Mouse (Mus musculus) hematopoietic stem cell, adult 5-6 weeks (primary cell): Measurements from ENCODE around the gene Gm20721. TPM values are rescaled to one million over a fixed set of nuclear protein-coding genes. Genes with fewer than 3 reads are reported as not detected.
A peak's percentile ranks its signal among the peaks of the same experiment; 100 is the strongest.

Source experiments
- ATAC-seq, 2 experiments: fragments of 125-278 bp in 1 of 2; replicated peaks in 1 of 2; 2 replicates each; pipeline ENCODE4 v1.8.0; 2016 to 2017; ENCODE audit warnings: inconsistent platforms in 2 of 2, mild to moderate bottlenecking in 2 of 2, moderate number of reproducible peaks in 2 of 2, low read depth in 1 of 2, moderate TSS enrichment in 1 of 2; ENCODE audit not compliant: low FRiP score in 2 of 2, poor library complexity in 2 of 2, severe bottlenecking in 2 of 2, insufficient read depth in 1 of 2, low TSS enrichment in 1 of 2
- total RNA-seq: library from RNA; stranded (forward); fragments of 172-1452, 232-1000 nt; gene quantifications from 2 replicates; pipeline ENCODE4 v1.2.3, GENCODE M21; 2017

Gm20721 gene
- total RNA-seq, 1 experiment from 2014 or later: 9.1 TPM

DNA sequence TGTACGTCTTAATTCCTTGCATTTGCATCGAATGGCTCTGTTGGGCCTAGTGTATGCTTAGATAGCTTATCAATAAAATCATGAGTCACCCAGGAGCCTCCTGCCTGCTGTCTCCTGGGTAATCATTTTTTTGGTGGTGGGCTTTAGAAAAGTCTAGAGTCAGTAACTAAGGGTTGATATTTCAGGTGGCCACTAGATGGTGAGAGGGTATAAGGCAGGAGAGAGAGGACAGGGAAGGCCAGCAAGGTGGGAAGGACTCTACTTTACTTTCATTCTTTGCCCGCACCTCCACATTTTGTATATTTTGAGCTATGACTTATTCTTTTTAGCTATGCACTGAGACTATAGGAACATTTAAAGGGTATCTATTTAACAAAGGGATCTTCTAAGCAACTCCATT, 38.6 kb downstream of the Gm20721 start:
- ATAC-seq: no peak

DNA sequence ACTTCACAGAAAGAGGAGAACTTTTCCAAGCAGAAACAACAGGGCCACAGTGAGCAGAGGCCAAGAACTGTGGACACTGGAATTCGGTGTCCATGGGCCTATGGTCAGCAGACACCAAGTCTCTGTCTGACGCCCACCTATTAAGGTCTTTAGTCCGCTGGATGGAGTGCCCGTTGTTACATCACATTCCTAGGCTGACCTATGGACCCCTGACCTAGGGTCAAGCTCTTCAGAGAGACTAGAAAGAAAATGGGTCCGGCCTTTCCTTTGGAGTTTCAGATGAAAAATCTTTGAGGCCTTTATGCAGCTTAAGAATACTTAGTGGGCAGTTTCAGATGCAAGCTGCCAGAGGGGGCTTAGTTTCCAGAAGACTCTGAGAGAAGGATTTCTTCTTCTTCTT, 40.9 kb downstream of the Gm20721 start:
- ATAC-seq: no peak

DNA sequence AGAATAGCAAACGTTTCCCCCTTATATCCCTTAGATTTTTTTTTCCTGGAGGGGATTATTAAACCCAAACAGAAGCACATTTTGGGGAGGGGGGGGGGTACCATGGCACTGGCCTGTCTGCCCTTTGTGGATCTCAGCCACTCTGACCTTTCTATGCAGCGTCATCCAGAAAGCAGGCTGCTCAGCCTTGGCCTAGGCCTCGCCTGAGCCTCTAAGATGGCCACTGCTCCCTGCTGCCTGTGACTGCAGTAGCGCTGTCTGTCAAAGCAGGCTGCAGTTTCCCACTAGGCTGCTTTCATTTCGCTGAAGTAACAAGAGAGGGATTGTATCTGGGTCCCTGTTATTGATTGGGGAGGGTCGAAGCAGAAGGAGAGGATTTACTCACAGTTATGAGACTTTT, 44.0 kb downstream of the Gm20721 start:
- ATAC-seq: no peak

DNA sequence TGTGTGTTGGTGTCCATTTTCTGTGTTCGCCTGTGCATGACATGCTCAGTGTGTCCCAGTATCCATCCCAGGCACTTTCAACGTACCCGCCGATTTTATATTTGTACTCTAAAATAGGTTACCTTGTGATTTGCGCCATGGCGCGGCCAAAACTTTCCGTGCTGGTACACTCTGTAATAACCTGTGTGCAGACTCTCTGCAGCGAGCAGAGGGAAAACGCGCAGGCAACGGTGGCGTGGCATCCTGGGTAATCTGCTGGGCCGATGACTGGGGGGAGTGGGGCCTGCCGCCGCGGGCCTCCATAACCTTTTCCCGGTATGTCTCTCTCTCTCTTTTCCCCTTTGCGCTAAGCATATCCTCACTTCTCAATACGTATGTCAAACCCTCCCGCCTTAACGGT, 45.8 kb downstream of the Gm20721 start:
- no peak for ATAC-seq

DNA sequence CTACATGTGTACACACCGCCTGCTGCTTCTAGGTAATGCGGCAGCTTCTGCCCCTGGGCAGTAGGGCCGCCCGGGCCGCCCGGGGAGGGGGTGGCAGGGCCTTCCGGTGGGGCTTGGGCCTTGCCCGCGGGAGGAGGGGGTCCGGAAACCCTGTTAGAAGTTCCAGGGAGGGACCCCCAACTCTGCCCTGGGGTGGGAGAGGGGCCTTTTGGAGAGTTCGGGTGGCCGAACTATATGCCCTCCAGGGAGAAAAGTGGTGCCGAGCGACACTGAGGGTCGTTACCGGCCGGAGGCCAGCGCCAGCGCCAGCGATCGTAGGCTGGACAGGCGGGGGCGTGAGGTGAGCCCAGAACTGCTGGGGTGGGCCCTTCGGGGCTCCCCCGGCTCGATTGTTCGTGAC, 46.3 kb downstream of the Gm20721 start:
- ATAC-seq: no peak

DNA sequence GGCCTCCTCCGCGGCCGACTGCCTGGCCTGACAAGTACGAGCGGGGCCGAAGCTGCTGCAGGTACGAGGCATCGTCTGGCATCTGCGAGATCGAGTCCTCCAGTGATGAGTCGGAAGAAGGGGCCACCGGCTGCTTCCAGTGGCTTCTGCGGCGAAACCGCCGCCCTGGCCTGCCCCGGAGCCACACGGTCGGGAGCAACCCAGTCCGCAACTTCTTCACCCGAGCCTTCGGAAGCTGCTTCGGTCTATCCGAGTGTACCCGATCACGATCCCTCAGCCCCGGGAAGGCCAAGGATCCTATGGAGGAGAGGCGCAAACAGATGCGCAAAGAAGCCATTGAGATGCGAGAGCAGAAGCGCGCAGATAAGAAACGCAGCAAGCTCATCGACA, 46.7 kb downstream of the Gm20721 start:
- ATAC-seq: no peak

DNA sequence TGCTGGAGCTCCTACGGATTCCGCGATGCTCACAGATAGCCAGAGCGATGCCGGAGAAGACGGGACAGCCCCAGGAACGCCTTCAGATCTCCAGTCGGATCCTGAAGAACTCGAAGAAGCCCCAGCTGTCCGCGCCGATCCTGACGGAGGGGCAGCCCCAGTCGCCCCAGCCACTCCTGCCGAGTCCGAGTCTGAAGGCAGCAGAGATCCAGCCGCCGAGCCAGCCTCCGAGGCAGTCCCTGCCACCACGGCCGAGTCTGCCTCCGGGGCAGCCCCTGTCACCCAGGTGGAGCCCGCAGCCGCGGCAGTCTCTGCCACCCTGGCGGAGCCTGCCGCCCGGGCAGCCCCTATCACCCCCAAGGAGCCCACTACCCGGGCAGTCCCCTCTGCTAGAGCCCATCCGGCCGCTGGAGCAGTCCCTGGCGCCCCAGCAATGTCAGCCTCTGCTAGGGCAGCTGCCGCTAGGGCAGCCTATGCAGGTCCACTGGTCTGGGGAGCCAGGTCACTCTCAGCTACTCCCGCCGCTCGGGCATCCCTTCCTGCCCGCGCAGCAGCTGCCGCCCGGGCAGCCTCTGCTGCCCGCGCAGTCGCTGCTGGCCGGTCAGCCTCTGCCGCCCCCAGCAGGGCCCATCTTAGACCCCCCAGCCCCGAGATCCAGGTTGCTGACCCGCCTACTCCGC, 47.3 kb downstream of the Gm20721 start:
- no peak for ATAC-seq

DNA sequence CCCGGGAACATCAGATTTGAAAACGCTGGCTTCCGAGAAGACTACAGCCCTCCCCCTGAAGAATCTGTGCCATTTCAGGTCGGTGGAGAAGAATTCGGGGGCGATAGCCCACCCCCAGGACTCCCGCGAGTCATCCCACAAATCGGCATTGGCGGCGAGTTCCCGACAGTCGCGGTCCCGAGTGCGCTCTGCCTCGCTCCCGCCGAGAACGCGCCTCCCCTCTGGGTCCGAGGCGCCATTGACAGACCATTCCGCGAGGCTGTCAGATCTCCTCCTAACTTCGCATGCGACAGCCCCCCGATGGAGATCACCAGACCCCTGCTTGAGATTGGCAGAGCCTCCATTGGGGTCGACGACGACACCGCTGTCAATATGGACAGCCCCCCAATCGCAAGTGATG, 48.0 kb downstream of the Gm20721 start:
- no peak for ATAC-seq

DNA sequence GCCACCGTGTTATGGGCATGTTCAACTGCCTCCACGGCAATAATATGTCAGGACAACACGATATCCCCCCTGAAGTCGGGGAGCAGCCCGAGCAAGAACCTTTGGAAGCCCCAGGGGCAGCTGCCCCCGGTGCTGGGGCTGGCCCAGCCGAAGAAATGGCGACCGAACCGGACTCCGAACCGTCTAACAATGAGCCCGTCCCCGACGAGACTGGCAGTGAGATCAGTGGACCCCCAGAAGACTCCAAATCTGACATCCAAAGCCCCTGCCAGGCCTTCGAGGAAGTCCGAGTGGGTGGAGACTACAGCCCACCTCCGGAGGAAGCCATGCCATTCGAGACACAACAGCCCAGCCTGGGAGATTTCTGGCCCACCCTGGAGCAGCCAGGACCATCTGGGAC, 48.7 kb downstream of the Gm20721 start:
- ATAC-seq: no peak

DNA sequence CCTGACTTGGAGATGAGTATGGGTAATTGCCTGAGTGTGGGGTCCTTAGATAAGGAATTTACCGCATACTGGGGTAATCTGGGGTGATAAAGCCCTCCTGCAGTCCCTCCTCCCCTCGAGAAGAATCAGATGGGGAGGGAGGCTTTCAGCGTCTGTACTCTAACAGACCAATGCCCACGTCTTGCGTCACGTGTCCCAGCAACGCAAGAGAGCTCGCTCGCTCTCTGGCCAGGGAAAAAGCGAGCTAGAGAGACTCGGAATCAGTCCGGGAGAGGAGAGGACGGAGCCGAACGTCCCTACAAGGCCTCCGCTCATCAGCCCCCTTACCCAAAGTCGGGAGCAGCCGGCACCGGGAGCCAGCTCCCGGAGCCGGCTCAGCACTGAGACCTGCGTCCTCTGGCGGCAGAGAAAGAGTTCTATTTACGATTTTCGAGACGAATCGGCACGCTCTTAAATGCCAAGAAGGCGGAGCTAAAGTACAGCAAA, 49.4 kb downstream of the Gm20721 start:
- ATAC-seq: no peak

DNA sequence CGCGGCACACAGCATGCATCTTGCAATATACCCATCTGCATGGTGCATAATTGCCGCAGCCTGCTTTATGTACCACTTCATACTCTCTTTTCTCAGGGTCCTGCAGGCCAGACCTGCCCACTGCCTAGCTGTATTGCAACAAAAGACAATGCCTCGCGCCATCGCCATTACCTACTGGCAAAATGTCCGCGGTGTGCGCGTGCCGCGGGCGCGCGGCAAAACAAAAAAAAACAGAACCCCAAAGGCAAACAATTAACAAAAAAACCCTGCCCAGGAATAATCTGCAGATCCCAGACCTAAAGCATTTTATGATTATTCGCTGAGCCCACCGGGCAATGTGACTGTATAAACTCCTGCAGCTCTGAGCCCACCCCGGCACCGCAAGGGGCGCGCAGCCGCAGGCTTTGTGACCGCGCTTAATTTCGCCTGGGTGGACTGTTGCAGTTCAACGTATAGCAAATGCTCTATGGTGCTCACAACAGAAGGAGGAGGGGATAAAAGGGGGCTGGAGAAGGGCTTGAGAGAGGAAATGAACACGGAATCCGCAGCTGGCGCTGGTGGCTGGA, 50.5 kb downstream of the Gm20721 start:
- ATAC-seq: no peak

DNA sequence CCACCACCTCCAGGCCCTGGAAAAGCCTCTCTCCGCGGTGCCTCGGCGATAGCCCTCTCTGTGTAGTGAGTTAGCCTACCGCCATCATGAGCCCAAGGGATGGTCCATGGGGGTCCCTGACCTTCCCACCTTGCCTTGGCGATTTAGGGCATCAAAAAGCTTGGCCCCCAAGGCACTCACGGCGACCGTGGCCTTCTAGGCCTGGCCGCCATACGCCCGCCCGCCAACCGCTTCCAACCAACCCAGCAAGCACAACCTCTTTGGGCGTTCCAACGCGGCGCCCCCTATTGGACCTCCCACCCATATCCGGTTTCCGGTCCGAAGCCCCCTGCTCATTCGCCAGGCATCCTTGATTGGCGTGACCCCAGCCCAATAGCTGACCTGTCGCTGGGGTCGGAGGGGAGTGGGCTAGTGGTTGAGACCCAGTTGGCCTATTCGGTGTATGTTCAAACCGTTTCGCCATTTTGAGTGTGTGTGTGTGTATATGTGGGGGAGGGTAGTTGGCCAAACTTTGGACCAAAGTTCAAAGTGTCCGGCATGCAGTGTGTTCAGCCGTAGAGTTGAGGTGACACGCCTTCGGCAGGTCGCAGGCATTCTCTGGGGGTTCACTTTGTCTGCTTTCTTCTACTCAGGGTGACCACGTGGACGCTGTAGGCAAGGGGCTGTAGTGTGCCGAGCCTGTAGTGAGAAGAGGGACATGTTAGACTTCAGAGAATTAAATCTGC, 51.2 kb downstream of the Gm20721 start:
- ATAC-seq: peak; percentile 13 to 20; a peak in 1 of 4 replicates

DNA sequence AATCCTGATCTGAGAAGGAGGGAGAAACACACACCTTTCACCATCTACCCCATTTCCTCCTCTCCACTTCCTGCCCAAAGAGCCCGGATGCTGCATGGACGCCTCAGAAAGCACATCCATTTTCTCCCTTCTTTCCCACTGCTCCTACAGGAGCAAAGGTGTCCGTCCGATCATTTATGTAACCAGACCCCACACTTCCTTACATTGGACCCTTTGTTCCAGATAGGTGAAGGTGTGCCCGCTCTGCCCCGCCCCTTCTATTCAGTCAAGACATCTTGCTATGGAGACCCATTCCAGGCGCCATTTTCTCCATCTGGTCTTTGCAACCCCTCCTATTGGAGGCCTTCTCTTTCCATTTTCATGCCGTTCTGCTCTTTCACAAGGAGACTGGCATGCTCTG, 52.1 kb downstream of the Gm20721 start:
- no peak for ATAC-seq

DNA sequence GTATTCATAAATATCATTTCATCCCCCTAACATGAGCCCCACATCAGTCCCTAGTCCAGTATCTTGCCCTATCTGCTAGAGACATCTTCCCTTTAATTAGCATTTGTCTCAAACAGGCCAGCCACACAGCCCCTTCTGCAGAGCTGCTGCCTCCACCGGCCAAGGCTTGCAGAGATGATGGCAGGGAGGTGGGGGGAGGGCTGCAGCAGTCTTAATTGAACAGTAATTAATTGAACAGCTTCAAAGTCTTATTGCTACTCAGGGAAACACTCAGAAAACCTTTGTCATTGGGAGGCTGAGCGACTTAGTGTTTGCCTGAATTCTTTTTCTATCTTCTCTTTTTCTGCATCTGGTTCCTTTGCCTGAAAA, 54.9 kb downstream of the Gm20721 start:
- ATAC-seq: no peak

DNA sequence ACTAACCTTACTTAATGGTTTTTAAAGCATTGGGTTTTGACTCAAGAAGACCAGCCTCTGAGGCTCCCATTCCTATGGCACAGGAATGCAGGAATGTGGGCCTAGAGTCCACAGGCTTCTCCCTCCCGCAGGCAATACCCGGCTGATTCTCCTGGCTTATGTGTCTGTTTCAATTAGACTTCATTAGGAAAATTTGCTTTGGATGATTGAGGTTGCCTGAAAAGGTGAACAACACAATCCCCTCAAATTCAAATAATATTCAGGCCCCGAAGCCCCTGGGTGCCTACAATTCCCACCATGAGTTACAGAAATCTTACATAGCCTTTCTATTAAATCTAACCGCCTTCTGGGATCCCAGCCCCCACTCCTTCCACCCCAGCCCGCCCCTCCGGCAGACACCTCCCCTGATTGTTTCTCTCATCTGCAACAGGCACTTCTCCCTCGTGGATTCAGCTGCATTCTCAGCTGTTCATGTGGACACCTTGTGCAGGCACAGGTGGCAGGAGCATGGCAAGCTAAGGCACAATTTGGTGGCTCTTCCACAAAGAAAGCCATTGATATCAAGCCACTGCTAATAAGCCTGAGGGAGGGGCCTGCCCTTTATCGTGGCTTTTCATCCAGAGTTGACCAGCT, 55.4 kb downstream of the Gm20721 start:
- ATAC-seq: no peak

DNA sequence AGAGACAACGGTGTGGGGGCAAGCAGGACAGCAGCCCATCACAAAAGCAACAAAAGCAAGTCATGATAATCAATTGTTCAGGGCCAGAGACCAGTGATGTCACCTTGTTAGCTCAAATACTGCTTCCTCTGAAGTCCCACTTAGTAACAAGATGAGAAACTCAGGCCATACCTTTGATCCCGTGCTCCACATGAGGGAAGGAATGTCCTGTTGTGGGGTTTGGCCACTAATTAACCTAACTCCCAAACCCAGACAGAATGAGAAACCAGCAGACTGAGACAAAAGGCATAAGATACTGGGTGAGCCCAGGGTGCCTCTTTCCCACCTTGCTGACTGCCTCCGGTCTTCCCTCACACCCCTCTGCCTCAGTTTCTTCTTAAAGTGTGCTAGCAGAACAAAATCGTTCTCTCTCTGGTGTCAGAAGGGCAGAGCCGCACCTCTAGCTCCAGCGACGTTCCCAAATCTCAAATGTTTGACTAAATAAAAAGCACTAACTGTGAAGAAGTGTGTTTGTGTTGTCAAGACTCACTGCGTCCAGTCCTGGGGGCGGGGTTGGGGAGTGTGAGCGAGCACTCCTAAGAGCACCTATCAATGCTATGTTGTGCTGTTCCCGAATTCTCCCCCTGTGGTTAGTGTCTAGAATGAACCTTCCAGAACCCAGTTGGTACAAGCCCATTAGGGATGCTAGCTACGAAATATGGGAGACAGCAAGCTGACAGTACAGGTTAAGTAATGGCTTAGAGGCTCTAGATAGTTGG, 57.7 kb downstream of the Gm20721 start:
- no peak for ATAC-seq

DNA sequence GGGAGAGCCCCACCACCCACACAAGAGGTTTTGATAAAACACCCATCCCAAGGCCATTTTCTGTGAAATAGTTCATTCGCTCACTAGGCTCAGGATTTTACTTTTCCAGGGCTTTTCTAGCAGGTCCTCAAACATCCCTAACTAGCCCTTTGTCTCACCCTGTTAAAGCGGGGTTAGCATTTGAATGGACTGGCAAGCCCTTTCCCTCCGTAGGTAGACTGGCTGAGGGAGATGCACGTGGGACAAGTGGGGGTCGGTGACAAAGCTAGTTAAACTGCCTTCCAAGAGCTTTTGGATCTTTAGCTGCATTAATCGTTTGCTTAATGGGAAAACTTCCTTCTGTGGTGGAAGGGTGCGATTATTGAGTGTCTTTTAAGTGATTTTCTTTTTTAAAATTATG, 58.6 kb downstream of the Gm20721 start:
- no peak for ATAC-seq
